Mouse (Mus musculus) limb, embryonic 10.5 days (tissue): ENCODE data around the gene Tspan17. TPM values are rescaled to one million over a fixed set of nuclear protein-coding genes. Genes with fewer than 3 reads are reported as not detected.
A peak's percentile ranks its signal among the peaks of the same experiment; 100 is the strongest.
"Not testable (repeated sequence)": the region's sequence is repeated elsewhere in the genome, so short reads cannot be mapped to it uniquely, and the experiment has no call there.

ENCODE experiments used
- DNase-seq: peaks from one replicate; pipeline ENCODE4 v3.0.0-alpha.2; 2017; ENCODE audit warnings: low spot score
- H3K27ac ChIP-seq: fragments of 300-500 bp; sonication (generic); 2 replicates; pipeline ENCODE4 v1.5.1; 2016; ENCODE audit warnings: mild to moderate bottlenecking
- H3K27me3 ChIP-seq: fragments of 300-500 bp; sonication (generic); 2 replicates; pipeline ENCODE4 v1.6.1; 2016; ENCODE audit warnings: low read depth, mild to moderate bottlenecking; ENCODE audit not compliant: poor library complexity, severe bottlenecking
- H3K36me3 ChIP-seq: fragments of 300-500 bp; sonication (generic); 2 replicates; pipeline ENCODE4 v1.6.1; 2016; ENCODE audit warnings: mild to moderate bottlenecking, moderate library complexity
- H3K4me1 ChIP-seq: fragments of 300-500 bp; sonication (generic); 2 replicates; pipeline ENCODE4 v1.6.1; 2016
- H3K4me3 ChIP-seq: fragments of 300-500 bp; sonication (generic); 2 replicates; pipeline ENCODE4 v1.5.1; 2016; ENCODE audit warnings: mild to moderate bottlenecking, moderate library complexity
- H3K9me3 ChIP-seq: fragments of 300-500 bp; sonication (generic); replicated peaks from 2 replicates; pipeline ENCODE4 v1.6.1; 2016; ENCODE audit warnings: mild to moderate bottlenecking
- WGBS: fragments of 180-500 bp; shearing (Covaris S2); methylation state at CpG from one replicate; pipeline ENCODE4 v1.1.7; 2016; 5-methylcytosine and 5-hydroxymethylcytosine counted together
- polyA plus RNA-seq: library from polyadenylated mRNA; unstranded; fragments of >200 nt; fragmentation: Nextera tagmentation; extraction: Ambion mirVana; gene quantifications from 2 replicates; pipeline ENCODE4 v1.2.1, GENCODE M21; 2016

Tspan17 gene
- polyA plus RNA-seq, 1 experiment from 2014 or later: 2.0 TPM

GRCm38 (mm10) chr13:54781086-54781485 lies 8.1 kb upstream of the Tspan17 start:
- no peak overlapping the region for H3K4me3 ChIP-seq
- no peak overlapping the region for H3K27ac ChIP-seq
- H3K27me3 ChIP-seq: no peaks in the 10 kb centered on the region
- H3K4me1 ChIP-seq: no peaks in the 10 kb centered on the region
- no peaks in the 10 kb centered on the region for H3K36me3 ChIP-seq
- H3K9me3 ChIP-seq: no peaks in the 10 kb centered on the region
- no peak for DNase-seq
- WGBS: 78% methylated on average over 3 of the region's 3 CpGs

DNA sequence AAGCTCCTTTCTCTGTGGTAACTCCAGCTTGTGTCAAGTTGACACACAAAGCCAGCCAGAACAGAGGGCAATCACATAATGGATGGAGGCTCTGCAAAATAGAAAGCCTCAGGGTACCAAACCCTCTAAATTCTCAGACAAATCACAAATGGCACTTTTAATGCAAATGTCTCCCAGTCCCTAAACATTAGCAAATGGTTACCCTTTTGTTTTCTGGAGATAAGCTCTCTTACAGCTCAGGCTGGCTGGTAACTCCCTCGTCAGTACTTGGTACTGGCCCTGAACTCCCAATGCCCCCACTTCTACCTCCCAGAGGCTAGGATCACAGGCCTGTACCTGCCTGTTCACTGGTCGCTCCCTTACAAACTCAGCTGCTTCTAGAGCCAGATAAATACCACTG lies 5.9 kb upstream of the Tspan17 start:
- Histone ChIP-seq H3K4me1 (no peaks in the 10 kb centered on the region), H3K4me3 (no peak overlapping the region), H3K9me3 (no peaks in the 10 kb centered on the region), H3K27ac (no peak overlapping the region), H3K36me3 (no peaks in the 10 kb centered on the region), H3K27me3 (0 out of 2 replicates have a peak, but pooled peaks cover 7% of the 10 kb centered on the region)
- DNase-seq: no peak
- 51% methylated on average over 2 of the region's 2 CpGs for WGBS

DNA sequence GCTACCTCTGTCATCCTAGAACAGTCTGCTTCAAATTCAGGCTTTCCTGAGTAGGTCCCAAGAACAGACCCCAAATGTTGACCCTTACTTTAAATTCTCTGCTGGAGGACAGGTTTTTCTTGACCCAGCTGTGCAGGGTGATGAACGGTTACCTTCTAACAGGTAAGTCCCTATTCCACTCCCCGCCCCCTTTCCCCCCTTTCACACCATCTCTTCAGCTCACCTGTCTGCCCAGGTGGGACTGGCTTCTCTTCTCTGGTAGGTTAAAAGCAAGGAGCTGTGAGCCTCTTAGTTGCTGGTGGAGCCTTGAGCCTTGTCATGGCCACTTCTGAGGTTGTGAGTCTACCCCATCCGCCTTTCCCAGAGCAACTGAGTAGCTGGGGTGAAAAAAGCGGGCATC lies 5.5 kb upstream of the Tspan17 start, which contains the start of gene Eif4e1b:
Eif4e1b (plus strand) TSS at position 301 of the 400 bp plus-strand sequence.
- Histone ChIP-seq H3K27ac (no peak within 1 kb of the TSS), H3K4me3 (no peak within 1 kb of the TSS), H3K27me3 (peaks cover 12% of the 10 kb centered on the region; the same call in 1 of the 2 replicates), H3K36me3 (no peaks in the 10 kb centered on the region), H3K9me3 (no peaks in the 10 kb centered on the region), H3K4me1 (no peaks in the 10 kb centered on the region)
- no peak for DNase-seq
- WGBS: 85% methylated on average over 4 of the region's 4 CpGs

GRCm38 (mm10) chr13:54787591-54787990 lies 1.6 kb upstream of the Tspan17 start:
- H3K27me3 ChIP-seq: peaks cover 48% of the 10 kb centered on the region
- H3K4me1 ChIP-seq: peaks cover 18% of the 10 kb centered on the region
- WGBS: 91% methylated on average over 2 of the region's 2 CpGs
- not testable (repeated sequence) for DNase-seq, H3K4me3 ChIP-seq, H3K36me3 ChIP-seq, H3K27ac ChIP-seq, H3K9me3 ChIP-seq

- no peaks in the 10 kb centered on the region for H3K9me3 ChIP-seq
- peak overlapping the region; percentile 61 for H3K4me3 ChIP-seq
- H3K27me3 ChIP-seq: peaks cover 69% of the 10 kb centered on the region
- H3K4me1 ChIP-seq: peaks cover 28% of the 10 kb centered on the region
- no peaks in the 10 kb centered on the region for H3K36me3 ChIP-seq
- WGBS: 2% methylated on average over 38 of the region's 38 CpGs
- peak overlapping the region; percentile 33; the same call in 1 of the 2 replicates for H3K27ac ChIP-seq
- DNase-seq: no peak
Observed at GRCm38 (mm10) chr13:54789561-54790397, 602 bp downstream of the Tspan17 start.

- Histone ChIP-seq H3K4me1 (peaks cover 28% of the 10 kb centered on the region), H3K27ac (no peak overlapping the region), H3K27me3 (peaks cover 75% of the 10 kb centered on the region), H3K9me3 (no peaks in the 10 kb centered on the region), H3K4me3 (no peak overlapping the region), H3K36me3 (no peaks in the 10 kb centered on the region)
- 13% methylated on average over 21 of the region's 21 CpGs for WGBS
- no peak for DNase-seq
Observed at GRCm38 (mm10) chr13:54792259-54793230, 3.4 kb downstream of the Tspan17 start.

DNA sequence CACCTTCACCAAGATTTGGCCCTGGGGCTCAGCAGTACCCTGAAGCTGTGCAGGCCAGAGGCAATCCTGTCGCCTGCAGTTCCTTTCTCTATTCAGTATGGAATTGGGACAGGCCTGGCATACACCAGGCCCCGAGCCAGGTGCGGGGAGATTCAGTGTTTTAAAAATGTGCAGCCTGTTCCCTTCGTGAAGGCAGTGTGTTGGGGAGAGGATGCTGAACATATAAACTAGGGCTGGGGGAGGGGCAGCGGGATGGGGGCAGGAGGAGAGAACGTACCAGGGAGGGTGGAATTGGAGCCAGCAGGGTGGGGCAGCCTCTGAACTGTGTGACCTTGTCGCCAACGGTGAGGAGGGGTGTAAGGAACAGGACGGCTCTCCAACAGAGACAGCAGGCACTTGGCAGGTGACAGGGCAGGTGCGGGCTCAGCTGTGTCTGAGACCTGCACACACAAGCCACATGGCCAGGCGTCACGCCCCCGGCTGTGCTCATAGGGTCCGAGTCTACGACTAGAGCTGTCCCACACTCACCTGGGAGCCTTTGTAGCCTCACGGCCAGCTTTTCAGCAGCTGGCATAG lies 4.9 kb downstream of the Tspan17 start:
- H3K4me3 ChIP-seq: no peak overlapping the region
- 77% methylated on average over 16 of the region's 16 CpGs for WGBS
- H3K27me3 ChIP-seq: peaks cover 80% of the 10 kb centered on the region
- no peaks in the 10 kb centered on the region for H3K9me3 ChIP-seq
- H3K4me1 ChIP-seq: peaks cover 25% of the 10 kb centered on the region
- no peak for DNase-seq
- no peaks in the 10 kb centered on the region for H3K36me3 ChIP-seq
- no peak overlapping the region for H3K27ac ChIP-seq

DNA sequence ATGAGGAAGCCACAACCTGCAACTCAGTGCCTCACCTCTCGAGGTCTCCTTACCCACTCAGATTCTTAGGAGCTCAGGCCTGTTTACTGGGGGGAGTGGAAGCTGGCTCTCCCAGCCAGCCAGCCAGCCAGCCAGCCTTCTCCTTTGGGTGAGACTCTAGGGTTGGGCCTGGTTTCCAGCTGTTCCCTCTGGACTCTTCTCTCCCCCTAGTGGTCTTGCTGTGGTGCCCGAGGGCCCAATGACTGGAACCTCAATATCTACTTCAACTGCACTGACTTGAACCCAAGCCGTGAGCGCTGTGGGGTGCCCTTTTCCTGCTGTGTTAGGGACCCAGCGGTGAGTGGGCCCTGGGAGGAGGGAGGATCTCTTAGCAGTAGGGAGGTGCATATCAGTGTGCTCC lies 5.7 kb downstream of the Tspan17 start:
- no peak for DNase-seq
- H3K9me3 ChIP-seq: no peaks in the 10 kb centered on the region
- no peak overlapping the region for H3K4me3 ChIP-seq
- H3K27me3 ChIP-seq: peaks cover 72% of the 10 kb centered on the region
- H3K36me3 ChIP-seq: no peaks in the 10 kb centered on the region
- H3K27ac ChIP-seq: no peak overlapping the region
- peaks cover 18% of the 10 kb centered on the region for H3K4me1 ChIP-seq
- 52% methylated on average over 5 of the region's 5 CpGs for whole genome bisulfite sequencing

GRCm38 (mm10) chr13:54797356-54797755 lies 8.2 kb downstream of the Tspan17 start:
- H3K27me3 ChIP-seq: peaks cover 50% of the 10 kb centered on the region
- peak; percentile 57 for DNase-seq
- WGBS: 45% methylated on average over 4 of the region's 4 CpGs
- H3K36me3 ChIP-seq: no peaks in the 10 kb centered on the region
- H3K4me3 ChIP-seq: no peak overlapping the region
- H3K4me1 ChIP-seq: peaks cover 12% of the 10 kb centered on the region
- H3K27ac ChIP-seq: no peak overlapping the region
- H3K9me3 ChIP-seq: no peaks in the 10 kb centered on the region

DNA sequence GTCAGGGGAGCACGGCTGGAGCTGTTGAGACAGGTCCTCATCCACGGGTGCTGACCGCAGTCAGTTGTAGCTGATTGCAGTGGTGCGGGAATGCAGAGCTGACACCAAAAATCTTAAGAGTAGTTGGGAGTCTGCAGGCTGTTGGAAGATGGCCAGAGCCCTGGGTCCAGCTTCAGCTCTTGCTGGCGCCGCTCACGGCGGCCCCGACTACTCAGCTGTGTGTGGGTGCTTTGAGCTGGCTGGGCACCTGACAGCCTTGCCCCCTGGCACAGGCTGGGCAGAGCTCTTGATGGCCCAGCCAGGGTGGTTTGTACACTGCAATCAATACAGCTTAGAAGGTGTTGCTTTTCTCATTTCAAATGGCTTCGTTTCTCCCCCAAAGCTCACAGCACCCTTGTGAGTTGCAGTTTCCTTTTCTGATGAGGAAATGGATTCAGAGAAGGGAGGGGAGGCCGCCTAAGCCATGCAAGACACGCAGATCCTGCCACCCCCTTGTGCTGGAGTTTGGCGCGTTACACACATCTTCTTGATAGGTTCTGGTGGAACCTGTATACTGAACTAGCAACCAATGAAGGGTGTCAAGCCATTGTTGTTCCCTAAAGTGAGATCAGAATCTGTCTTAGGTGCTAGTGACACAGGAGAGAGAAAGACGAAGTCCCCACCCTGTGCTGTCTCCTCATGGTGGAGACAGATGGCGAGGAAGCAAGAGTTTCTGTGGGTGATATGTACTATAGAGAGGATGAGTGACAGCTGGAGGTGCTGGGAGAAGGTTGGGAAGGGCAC lies 8.9 kb downstream of the Tspan17 start:
- peaks cover 44% of the 10 kb centered on the region for H3K27me3 ChIP-seq
- no peak overlapping the region for H3K4me3 ChIP-seq
- no peaks in the 10 kb centered on the region for H3K36me3 ChIP-seq
- no peaks in the 10 kb centered on the region for H3K9me3 ChIP-seq
- no peak for DNase-seq
- H3K4me1 ChIP-seq: peaks cover 8% of the 10 kb centered on the region; the same call in 1 of the 2 replicates
- no peak overlapping the region for H3K27ac ChIP-seq
- WGBS: 82% methylated on average over 16 of the region's 16 CpGs

- DNase-seq: no peak
- H3K4me3 ChIP-seq: no peak overlapping the region
- WGBS: 77% methylated on average over 10 of the region's 10 CpGs
- H3K36me3 ChIP-seq: no peaks in the 10 kb centered on the region
- no peak overlapping the region for H3K27ac ChIP-seq
- H3K4me1 ChIP-seq: peaks cover 7% of the 10 kb centered on the region; the same call in 1 of the 2 replicates
- no peaks in the 10 kb centered on the region for H3K9me3 ChIP-seq
- peaks cover 37% of the 10 kb centered on the region; the same call in 1 of the 2 replicates for H3K27me3 ChIP-seq
Observed at GRCm38 (mm10) chr13:54798740-54799139, 9.6 kb downstream of the Tspan17 start.

GRCm38 (mm10) chr13:54799701-54800100 lies 10.5 kb downstream of the Tspan17 start:
- WGBS: 29% methylated on average over 9 of the region's 9 CpGs
- no peak overlapping the region for H3K4me3 ChIP-seq
- no peaks in the 10 kb centered on the region for H3K9me3 ChIP-seq
- no peak overlapping the region for H3K27ac ChIP-seq
- H3K27me3 ChIP-seq: peaks cover 37% of the 10 kb centered on the region
- no peaks in the 10 kb centered on the region for H3K4me1 ChIP-seq
- peak; percentile 89 for DNase-seq
- H3K36me3 ChIP-seq: no peaks in the 10 kb centered on the region
